Mouse (Mus musculus) forebrain, embryonic 12.5 days (tissue): Measurements from ENCODE around the gene Nrp2. TPM values are rescaled to one million over a fixed set of nuclear protein-coding genes. Genes with fewer than 3 reads are reported as not detected.

Experiments used
- ATAC-seq: fragments of 200-750 bp; cut with Nextera tagmentation; 2 replicates; pipeline ENCODE4 v1.8.0; 2017; ENCODE audit warnings: moderate TSS enrichment; ENCODE audit not compliant: low FRiP score
- H3K27ac ChIP-seq: fragments of 300-500 bp; sonication (generic); 2 replicates; pipeline ENCODE4 v1.5.1; 2016; ENCODE audit warnings: mild to moderate bottlenecking
- H3K27me3 ChIP-seq: fragments of 300-500 bp; sonication (generic); 2 replicates; pipeline ENCODE4 v1.6.1; 2016; ENCODE audit warnings: mild to moderate bottlenecking
- H3K36me3 ChIP-seq: fragments of 300-500 bp; sonication (generic); replicated peaks from 2 replicates; pipeline ENCODE4 v1.6.1; 2016; ENCODE audit warnings: mild to moderate bottlenecking
- H3K4me1 ChIP-seq: fragments of 300-500 bp; sonication (generic); 2 replicates; pipeline ENCODE4 v1.6.1; 2016
- H3K4me2 ChIP-seq: fragments of 300-500 bp; sonication (generic); 2 replicates; pipeline ENCODE4 v1.6.1; 2016; ENCODE audit warnings: mild to moderate bottlenecking, moderate library complexity
- H3K4me3 ChIP-seq: fragments of 300-500 bp; sonication (generic); replicated peaks from 2 replicates; pipeline ENCODE4 v1.5.1; 2016; ENCODE audit warnings: mild to moderate bottlenecking
- H3K9ac ChIP-seq: fragments of 300-500 bp; sonication (generic); 2 replicates; pipeline ENCODE4 v1.6.1; 2016; ENCODE audit warnings: mild to moderate bottlenecking
- H3K9me3 ChIP-seq: fragments of 300-500 bp; sonication (generic); 2 replicates; pipeline ENCODE4 v1.6.1; 2016
- WGBS: fragments of 180-500 bp; shearing (Covaris S2); methylation state at CpG from one replicate; pipeline ENCODE4 v1.1.7; 2016; 5-methylcytosine and 5-hydroxymethylcytosine counted together
- polyA plus RNA-seq: library from polyadenylated mRNA; unstranded; fragments of >200 nt; fragmentation: Nextera tagmentation; extraction: Ambion mirVana; gene quantifications from 2 replicates; pipeline ENCODE4 v1.2.1, GENCODE M21; 2016

Gene Nrp2
- polyA plus RNA-seq, 1 experiment from 2014 or later: 33.1 TPM

GRCm38 (mm10) chr1:62803544-62803943 is 100.5 kb downstream of the Nrp2 start:
- no peak for ATAC-seq

GRCm38 (mm10) chr1:62806014-62806413 is 102.9 kb downstream of the Nrp2 start:
- Histone ChIP-seq H3K27me3 (no peaks in the 10 kb centered on the region), H3K4me3 (no peak overlapping the region), H3K9me3 (no peaks in the 10 kb centered on the region), H3K4me2 (no peak overlapping the region), H3K36me3 (no peaks in the 10 kb centered on the region), H3K4me1 (no peaks in the 10 kb centered on the region; the same call in 1 of the 2 replicates), H3K27ac (no peak overlapping the region), H3K9ac (no peak overlapping the region)
- no peak for ATAC-seq
- 34% methylated on average over 1 of the region's 1 CpGs for WGBS

More at GRCm38 (mm10) chr1:62803544-62803943, 100.5 kb downstream of the Nrp2 start:
- no peaks in the 10 kb centered on the region for H3K9me3 ChIP-seq
- no peak overlapping the region for H3K4me3 ChIP-seq
- 89% methylated on average over 1 of the region's 1 CpGs for WGBS
- H3K4me1 ChIP-seq: no peaks in the 10 kb centered on the region; the same call in 1 of the 2 replicates
- no peak overlapping the region for H3K4me2 ChIP-seq
- H3K9ac ChIP-seq: no peak overlapping the region
- H3K27me3 ChIP-seq: no peaks in the 10 kb centered on the region
- H3K36me3 ChIP-seq: no peaks in the 10 kb centered on the region
- no peak overlapping the region for H3K27ac ChIP-seq

GRCm38 (mm10) chr1:62808395-62808794 is 105.3 kb downstream of the Nrp2 start:
- ATAC-seq: no peak
- Histone ChIP-seq H3K4me1 (no peaks in the 10 kb centered on the region), H3K36me3 (no peaks in the 10 kb centered on the region), H3K9me3 (no peaks in the 10 kb centered on the region), H3K9ac (no peak overlapping the region), H3K27me3 (no peaks in the 10 kb centered on the region; the same call in 1 of the 2 replicates), H3K27ac (no peak overlapping the region), H3K4me2 (no peak overlapping the region), H3K4me3 (no peak overlapping the region)
- WGBS: 85% methylated on average over 4 of the region's 4 CpGs

GRCm38 (mm10) chr1:62809601-62810228 is 106.6 kb downstream of the Nrp2 start:
- H3K27me3 ChIP-seq: no peaks in the 10 kb centered on the region; the same call in 1 of the 2 replicates
- H3K4me2 ChIP-seq: no peak overlapping the region
- WGBS: 90% methylated on average over 8 of the region's 8 CpGs
- H3K27ac ChIP-seq: no peak overlapping the region
- no peaks in the 10 kb centered on the region for H3K9me3 ChIP-seq
- H3K9ac ChIP-seq: no peak overlapping the region
- H3K36me3 ChIP-seq: no peaks in the 10 kb centered on the region
- no peak overlapping the region for H3K4me3 ChIP-seq
- no peaks in the 10 kb centered on the region for H3K4me1 ChIP-seq
- ATAC-seq: no peak

GRCm38 (mm10) chr1:62811141-62811540 is 108.1 kb downstream of the Nrp2 start:
- Histone ChIP-seq H3K4me1 (no peaks in the 10 kb centered on the region), H3K27ac (no peak overlapping the region), H3K4me3 (no peak overlapping the region), H3K4me2 (no peak overlapping the region), H3K9me3 (no peaks in the 10 kb centered on the region), H3K9ac (no peak overlapping the region), H3K27me3 (no peaks in the 10 kb centered on the region; the same call in 1 of the 2 replicates), H3K36me3 (no peaks in the 10 kb centered on the region)
- 95% methylated on average over 7 of the region's 7 CpGs for WGBS
- no peak for ATAC-seq

GRCm38 (mm10) chr1:62812701-62813684 is 109.9 kb downstream of the Nrp2 start:
- no peaks in the 10 kb centered on the region for H3K36me3 ChIP-seq
- no peak overlapping the region for H3K4me2 ChIP-seq
- no peak overlapping the region for H3K27ac ChIP-seq
- H3K4me1 ChIP-seq: no peaks in the 10 kb centered on the region
- no peak overlapping the region for H3K4me3 ChIP-seq
- no peak for ATAC-seq
- no peaks in the 10 kb centered on the region for H3K9me3 ChIP-seq
- no peaks in the 10 kb centered on the region; the same call in 1 of the 2 replicates for H3K27me3 ChIP-seq
- WGBS: 70% methylated on average over 10 of the region's 10 CpGs
- no peak overlapping the region for H3K9ac ChIP-seq

- Histone ChIP-seq H3K4me3 (no peak overlapping the region), H3K36me3 (no peaks in the 10 kb centered on the region)
- WGBS: 67% methylated on average over 1 of the region's 1 CpGs
Measured at GRCm38 (mm10) chr1:62813938-62814337, 110.9 kb downstream of the Nrp2 start.

GRCm38 (mm10) chr1:62817566-62817965 is 114.5 kb downstream of the Nrp2 start:
- H3K4me2 ChIP-seq: no peak overlapping the region
- H3K9ac ChIP-seq: no peak overlapping the region
- H3K27ac ChIP-seq: no peak overlapping the region
- H3K27me3 ChIP-seq: no peaks in the 10 kb centered on the region; the same call in 1 of the 2 replicates
- ATAC-seq: no peak
- H3K9me3 ChIP-seq: no peaks in the 10 kb centered on the region
- 87% methylated on average over 6 of the region's 7 CpGs for WGBS
- no peaks in the 10 kb centered on the region for H3K36me3 ChIP-seq
- no peaks in the 10 kb centered on the region for H3K4me1 ChIP-seq
- no peak overlapping the region for H3K4me3 ChIP-seq

More at GRCm38 (mm10) chr1:62813938-62814337, 110.9 kb downstream of the Nrp2 start:
- no peaks in the 10 kb centered on the region; the same call in 1 of the 2 replicates for H3K27me3 ChIP-seq
- no peak overlapping the region for H3K9ac ChIP-seq
- no peak overlapping the region for H3K27ac ChIP-seq
- no peaks in the 10 kb centered on the region for H3K9me3 ChIP-seq
- no peaks in the 10 kb centered on the region for H3K4me1 ChIP-seq
- no peak for ATAC-seq
- no peak overlapping the region for H3K4me2 ChIP-seq

GRCm38 (mm10) chr1:62820170-62820569 is 117.1 kb downstream of the Nrp2 start:
- Histone ChIP-seq H3K4me3 (no peak overlapping the region), H3K4me2 (no peak overlapping the region), H3K9ac (no peak overlapping the region), H3K36me3 (no peaks in the 10 kb centered on the region), H3K27ac (no peak overlapping the region), H3K4me1 (no peaks in the 10 kb centered on the region), H3K9me3 (no peaks in the 10 kb centered on the region), H3K27me3 (no peaks in the 10 kb centered on the region)
- WGBS: 77% methylated on average over 3 of the region's 3 CpGs
- ATAC-seq: no peak

GRCm38 (mm10) chr1:62821509-62822398 is 118.7 kb downstream of the Nrp2 start:
- no peak overlapping the region for H3K4me3 ChIP-seq
- no peak overlapping the region for H3K9ac ChIP-seq
- no peaks in the 10 kb centered on the region for H3K9me3 ChIP-seq
- H3K36me3 ChIP-seq: no peaks in the 10 kb centered on the region
- ATAC-seq: no peak
- no peak overlapping the region for H3K27ac ChIP-seq
- WGBS: 60% methylated on average over 10 of the region's 10 CpGs
- no peak overlapping the region for H3K4me2 ChIP-seq
- no peaks in the 10 kb centered on the region for H3K27me3 ChIP-seq
- H3K4me1 ChIP-seq: no peaks in the 10 kb centered on the region

GRCm38 (mm10) chr1:62823549-62824195 is 120.6 kb downstream of the Nrp2 start:
- no peaks in the 10 kb centered on the region; the same call in 1 of the 2 replicates for H3K4me1 ChIP-seq
- H3K9me3 ChIP-seq: no peaks in the 10 kb centered on the region
- ATAC-seq: no peak
- WGBS: 78% methylated on average over 6 of the region's 6 CpGs
- no peak overlapping the region for H3K4me2 ChIP-seq
- no peak overlapping the region; the same call in 1 of the 2 replicates for H3K9ac ChIP-seq
- H3K36me3 ChIP-seq: no peaks in the 10 kb centered on the region
- H3K27ac ChIP-seq: no peak overlapping the region
- H3K4me3 ChIP-seq: no peak overlapping the region
- H3K27me3 ChIP-seq: no peaks in the 10 kb centered on the region
